Mouse (Mus musculus) frontal cortex, adult (tissue): ENCODE measurements at regions not wholly inside any gene's neighbourhood (a gene's known extent, or its start where the extent isn't known, plus 50 kb on each side); places are given as distances from the start of the nearest gene placed in this dataset.

ENCODE experiments used
- ATAC-seq: cut with Nextera tagmentation; 2 replicates; pipeline ENCODE4 v1.9.2; 2017; ENCODE audit warnings: mild to moderate bottlenecking, moderate library complexity, mixed read lengths; ENCODE audit not compliant: low TSS enrichment

DNA sequence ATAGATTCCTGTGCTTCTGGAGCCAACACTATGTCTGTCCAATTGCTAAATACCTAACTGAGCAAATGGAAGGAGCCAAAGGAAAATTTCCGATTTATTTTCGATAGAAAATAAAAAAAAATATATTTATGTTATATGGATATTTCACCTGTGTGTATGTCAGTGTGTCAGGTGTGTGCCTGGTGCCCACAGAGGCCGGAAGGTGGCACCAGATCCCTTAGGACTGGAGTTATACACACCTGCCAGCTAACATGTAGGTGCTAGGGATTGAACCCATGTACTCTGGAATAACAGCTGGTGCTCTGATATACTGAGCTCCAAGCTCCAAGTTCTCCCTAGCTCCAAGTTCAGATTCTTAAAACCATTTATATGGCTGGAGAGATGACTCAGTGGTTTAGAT, 79.0 kb downstream of the Mfsd1 start:
- no peak for ATAC-seq

DNA sequence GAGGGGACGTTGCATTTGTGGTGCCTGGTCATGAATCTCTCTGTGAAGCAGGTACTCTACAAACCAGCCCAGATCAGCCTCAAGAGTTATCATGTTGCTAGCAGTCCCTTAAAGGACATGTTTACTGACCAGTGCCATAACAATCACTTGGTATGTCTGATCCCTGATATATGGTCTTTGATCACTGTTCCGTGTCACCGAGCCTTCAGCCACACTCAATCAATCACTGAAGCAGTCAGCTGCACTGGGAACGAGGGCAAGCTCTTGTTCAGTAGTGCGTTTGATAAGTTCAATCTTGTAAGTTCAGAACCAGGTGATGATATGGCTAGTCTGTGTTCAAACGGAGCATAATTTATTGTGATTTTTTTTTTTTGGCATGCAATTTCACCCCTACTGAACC, 126.8 kb downstream of the Mfsd1 start:
- ATAC-seq: no peak

DNA sequence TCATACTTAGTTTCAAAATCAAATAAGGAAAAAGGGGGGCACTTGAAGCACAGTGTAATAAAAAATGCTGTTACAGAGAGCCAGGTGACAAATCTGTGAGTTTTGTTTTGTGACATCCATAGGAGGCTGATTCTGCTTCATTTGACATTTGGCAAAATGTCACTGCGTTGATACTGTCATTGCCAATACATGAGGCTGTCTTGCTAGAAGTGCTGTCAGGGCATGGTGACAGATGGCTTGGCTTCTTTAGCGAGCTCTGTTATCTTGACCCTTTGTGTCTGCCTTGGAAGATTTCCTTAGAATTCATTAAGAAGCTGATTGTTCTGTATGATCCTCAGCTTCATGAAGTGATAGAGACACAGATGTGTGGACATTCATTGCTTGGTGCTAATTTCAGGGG, 129.2 kb downstream of the Mfsd1 start:
- ATAC-seq: no peak

DNA sequence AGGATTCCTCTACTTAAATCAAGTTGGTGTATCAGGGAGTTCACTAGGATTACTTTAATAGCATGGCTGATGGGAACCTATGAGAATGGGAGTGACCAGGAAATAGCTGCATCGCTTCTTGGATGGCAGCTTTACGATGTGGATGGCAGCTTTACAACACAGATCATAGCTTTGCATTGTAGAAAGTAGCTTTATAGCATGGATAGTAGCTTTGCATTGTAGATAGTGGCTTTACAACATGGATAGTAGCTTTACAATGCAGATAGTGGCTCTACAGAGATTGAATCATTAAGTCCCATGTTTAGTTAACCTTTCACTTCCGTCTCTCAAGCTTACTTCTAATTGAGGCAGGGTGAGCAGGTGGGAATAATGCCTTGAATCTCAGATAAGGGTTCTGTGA, 149.4 kb downstream of the Mfsd1 start:
- no peak for ATAC-seq

DNA sequence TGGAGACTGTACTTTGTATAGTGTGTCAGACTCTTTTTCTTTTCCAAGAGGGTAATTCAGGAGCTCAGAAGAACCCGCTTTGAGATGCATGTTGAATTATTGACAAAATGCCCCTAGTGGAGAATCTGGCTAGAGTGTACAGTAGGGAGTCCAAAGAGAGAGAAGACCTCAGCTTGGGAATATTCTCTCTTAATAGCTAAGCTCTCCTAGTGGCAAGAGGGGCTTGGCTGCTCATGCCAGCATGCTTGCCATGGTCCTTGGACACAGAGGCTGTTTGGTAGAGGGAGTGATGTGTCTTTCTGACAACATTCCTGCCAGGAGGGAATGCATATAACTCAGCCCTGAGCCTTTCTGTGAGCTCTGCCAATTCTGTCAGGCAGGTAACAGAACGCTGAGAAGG, 150.3 kb downstream of the Mfsd1 start:
- no peak for ATAC-seq

DNA sequence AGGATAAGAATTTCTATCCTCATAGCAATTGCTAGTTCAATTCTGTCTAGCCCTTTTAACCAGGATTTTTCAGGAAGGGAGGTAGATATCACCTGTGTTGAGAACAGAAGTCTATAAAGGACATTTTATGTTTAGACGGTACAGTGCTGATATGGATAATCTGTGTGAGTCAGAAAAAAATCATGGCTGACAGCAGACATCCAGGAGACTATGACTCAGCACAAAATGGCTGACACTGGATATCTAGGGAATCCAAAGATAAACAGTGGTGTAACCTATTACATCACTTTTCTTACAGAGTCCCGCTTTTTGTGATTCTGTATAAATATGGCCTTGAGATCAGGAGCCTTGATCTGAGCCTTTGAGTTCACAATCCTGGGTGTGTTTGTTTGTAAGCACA, 137.8 kb upstream of the Iqcj start:
- no peak for ATAC-seq

DNA sequence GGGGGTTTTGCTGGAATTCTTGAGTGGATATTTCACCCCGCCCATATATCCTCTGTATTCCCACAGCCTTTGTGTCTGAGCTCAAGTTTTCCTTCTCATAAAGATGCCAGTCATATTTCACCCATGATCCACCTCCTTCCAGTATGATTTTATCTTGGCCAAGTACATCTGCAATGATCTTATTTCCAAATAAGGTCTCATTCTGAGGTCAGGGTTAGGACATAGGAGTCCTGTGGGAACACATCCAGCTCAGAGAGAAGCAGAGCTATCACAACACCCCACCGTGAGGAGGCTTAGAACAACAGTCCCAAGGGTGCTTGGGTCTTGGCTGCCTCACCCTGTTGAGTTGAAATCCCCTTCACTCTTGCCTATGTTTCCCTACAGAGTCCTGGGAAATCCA, 123.4 kb upstream of the Iqcj start:
- no peak for ATAC-seq

DNA sequence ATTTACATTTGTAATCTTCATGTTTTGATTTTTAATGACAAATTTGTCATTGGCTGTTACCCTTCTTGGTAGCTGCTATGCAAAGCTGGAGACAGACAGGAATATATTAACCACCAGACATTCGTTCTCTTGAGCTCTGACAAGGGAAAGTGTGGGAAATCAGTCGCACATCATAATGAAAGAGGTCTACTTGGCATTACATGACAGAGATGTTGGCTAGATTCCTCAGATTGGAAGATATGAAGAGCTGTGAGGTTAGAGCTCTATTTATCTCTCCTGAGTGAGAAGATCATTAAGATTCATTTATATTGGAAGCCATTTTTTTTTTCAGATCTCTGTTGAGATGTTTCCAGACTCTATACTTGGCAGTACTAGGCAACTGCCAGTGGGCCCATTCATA, 118.6 kb upstream of the Iqcj start:
- ATAC-seq: peak; percentile 41; the same call in 1 of the 2 replicates

DNA sequence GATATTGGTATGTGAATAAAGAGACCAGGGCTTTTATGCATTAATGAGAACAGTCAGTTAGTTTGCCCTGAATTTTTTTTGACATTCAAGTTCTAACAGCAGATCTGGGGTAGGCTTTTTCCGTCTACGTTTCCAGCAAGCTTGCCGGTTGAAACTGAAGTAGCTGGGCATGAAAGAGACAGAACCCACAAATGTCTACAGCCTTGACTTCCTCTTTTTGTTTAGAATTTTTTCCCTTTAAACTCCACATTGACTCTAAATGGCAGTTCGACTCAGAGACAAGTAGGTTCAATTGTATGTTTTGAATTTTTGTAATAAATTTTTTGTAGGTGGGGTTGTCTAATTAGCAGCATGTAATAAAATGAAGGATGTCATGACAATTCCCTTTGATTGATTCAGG, 109.8 kb upstream of the Iqcj start:
- no peak for ATAC-seq

DNA sequence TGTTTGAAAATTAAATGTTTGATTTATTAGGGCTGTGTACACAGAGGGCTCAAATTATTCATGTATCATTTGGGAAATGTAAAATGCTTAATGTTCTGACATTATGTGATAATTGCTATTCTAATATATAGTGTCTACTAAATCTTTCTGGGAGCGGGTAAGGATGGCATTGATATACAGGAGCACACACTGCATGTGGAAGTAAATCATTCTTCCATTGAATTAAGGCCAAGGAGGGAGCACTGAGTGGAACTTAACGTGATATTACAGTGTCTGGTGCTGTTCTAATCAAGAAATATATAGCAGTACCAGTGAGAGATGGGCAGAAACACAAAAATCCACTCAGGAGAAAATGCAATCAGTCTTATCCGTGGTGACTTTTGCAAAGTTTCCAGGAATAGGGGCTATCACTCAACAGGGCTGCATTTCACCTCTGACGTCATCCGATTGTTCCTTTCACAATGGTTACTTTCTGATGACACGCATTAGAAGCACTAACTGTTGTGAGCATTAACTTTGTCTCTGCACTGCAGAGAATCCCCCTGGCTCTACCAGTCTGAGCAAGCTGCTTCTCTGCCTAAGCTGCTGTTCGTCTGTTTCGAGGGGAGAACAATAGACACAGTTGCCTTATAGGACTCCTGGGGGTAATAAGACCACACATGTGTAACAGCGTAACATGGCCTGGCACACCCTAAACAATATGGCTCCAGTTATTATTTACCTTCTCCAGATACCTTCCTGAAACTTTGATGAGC, 85.0 kb upstream of the Iqcj start:
- ATAC-seq: no peak

DNA sequence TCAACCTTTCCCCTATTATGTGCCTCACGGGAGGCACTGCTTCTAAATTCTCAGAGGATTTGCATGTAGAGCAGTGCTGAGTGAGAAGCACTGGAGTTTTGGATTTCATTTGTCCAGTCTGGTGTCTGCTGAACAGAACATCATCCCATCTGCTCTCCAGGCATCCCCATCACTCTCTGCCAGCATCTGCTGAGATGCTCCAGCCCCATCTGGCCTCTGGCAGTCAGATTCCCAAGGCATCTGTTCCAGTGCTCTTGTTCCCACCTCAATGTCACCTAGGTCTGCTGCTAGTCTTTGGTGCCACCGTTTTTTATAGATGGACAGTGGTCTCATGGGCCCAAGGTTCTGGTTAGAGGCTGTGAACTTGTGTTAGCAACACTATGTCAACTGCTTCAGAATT, 63.9 kb upstream of the Iqcj start:
- peak; percentile 44; the same call in 1 of the 2 replicates for ATAC-seq

DNA sequence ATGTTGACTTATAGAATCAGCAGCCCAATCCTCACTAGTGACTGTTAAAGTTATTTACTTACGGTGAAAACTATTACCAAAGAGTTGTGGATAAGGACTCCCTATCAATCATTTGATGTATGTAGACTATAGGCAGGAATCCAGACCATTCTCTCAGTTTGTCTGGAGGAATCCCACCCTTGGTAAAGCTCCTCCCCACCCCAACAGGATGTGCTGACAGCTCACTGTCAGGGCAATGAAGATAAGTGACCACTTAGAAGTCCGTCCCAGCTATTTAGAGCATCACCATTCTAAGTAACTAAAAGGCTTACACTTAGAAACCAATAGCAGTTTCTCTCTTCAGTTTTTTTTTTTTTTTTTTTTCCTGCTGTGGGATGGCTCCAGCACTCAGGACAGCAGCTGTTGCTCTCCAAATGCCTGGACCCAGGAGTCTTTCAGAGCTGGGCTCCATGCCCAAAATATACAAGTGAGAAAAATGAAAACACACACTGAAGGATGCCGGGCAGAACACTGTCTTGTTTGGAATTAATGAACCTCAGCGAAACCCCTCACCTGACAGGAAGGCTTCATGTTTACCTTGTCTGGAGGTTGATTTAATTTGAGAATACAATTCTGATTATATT, 58.9 kb upstream of the Iqcj start:
- ATAC-seq: no peak
